Mouse (Mus musculus) myocyte (in vitro differentiated cells): ENCODE results near the gene Brat1.

ENCODE experiments used
- CEBPB ChIP-seq: IDR thresholded peaks from 2 replicates; pipeline ENCODE4 v1.6.1; 2011; ENCODE audit warnings: mild to moderate bottlenecking, moderate library complexity; ENCODE audit not compliant: poor library complexity, insufficient read depth, severe bottlenecking
- E2F4 ChIP-seq: IDR thresholded peaks from one replicate; pipeline ENCODE4 v1.6.1; 2011; ENCODE audit warnings: mild to moderate bottlenecking, control low read depth, moderate library complexity; ENCODE audit not compliant: insufficient read depth
- MYOD1 ChIP-seq, 3 experiments: IDR thresholded peaks; one replicate each; pipeline ENCODE4 v1.6.1; 2011; ENCODE audit warnings: control low read depth in 2 of 3, low read depth in 2 of 3, mild to moderate bottlenecking in 2 of 3, moderate library complexity in 1 of 3; ENCODE audit not compliant: insufficient read length in 2 of 3, control insufficient read depth in 1 of 3
- MYOG ChIP-seq, 3 experiments: IDR thresholded peaks; one replicate each; pipeline ENCODE4 v1.6.1; 2011; ENCODE audit warnings: control low read depth in 2 of 3, low read depth in 2 of 3, mild to moderate bottlenecking in 2 of 3; ENCODE audit not compliant: insufficient read length in 2 of 3, control insufficient read depth in 1 of 3, insufficient read depth in 1 of 3
- POLR2A ChIP-seq: IDR thresholded peaks from one replicate; pipeline ENCODE4 v1.6.1; 2011; ENCODE audit warnings: low read depth, mild to moderate bottlenecking, control low read depth, moderate library complexity; ENCODE audit not compliant: insufficient read length
- POLR2AphosphoS2 ChIP-seq: IDR thresholded peaks from one replicate; pipeline ENCODE4 v1.6.1; 2011; ENCODE audit warnings: low read depth, control low read depth; ENCODE audit not compliant: insufficient read length
- REST ChIP-seq: IDR thresholded peaks from one replicate; pipeline ENCODE4 v1.6.1; 2011; ENCODE audit warnings: mild to moderate bottlenecking, control low read depth, moderate library complexity; ENCODE audit not compliant: insufficient read depth, insufficient read length
- SRF ChIP-seq: IDR thresholded peaks from one replicate; pipeline ENCODE4 v1.6.1; 2011; ENCODE audit warnings: low read depth; ENCODE audit not compliant: control insufficient read depth, insufficient read length
- TCF12 ChIP-seq: IDR thresholded peaks from one replicate; pipeline ENCODE4 v1.6.1; 2011; ENCODE audit warnings: mild to moderate bottlenecking, control low read depth; ENCODE audit not compliant: poor library complexity, insufficient read depth, severe bottlenecking
- TCF3 ChIP-seq: IDR thresholded peaks from one replicate; pipeline ENCODE4 v1.6.1; 2011; ENCODE audit warnings: low read depth, control low read depth; ENCODE audit not compliant: insufficient read length
- USF1 ChIP-seq: IDR thresholded peaks from one replicate; pipeline ENCODE4 v1.6.1; 2011; ENCODE audit warnings: low read depth, mild to moderate bottlenecking, control low read depth, moderate library complexity

GRCm38 (mm10) chr5:140767704-140768141, 62.9 kb downstream of the Brat1 start:
- TF ChIP-seq POLR2A (no peak), TCF12 (no peak), REST (no peak), E2F4 (no peak), USF1 (no peak), TCF3 (no peak), CEBPB (no peak), MYOD1 (IDR thresholded peaks at IDR 0.05; ENCODE audit: control insufficient read depth in 1 of 3, insufficient read length in 2 of 3, low read depth in 2 of 3) (peak in 1 of 3 experiments; percentile 35), SRF (no peak), POLR2AphosphoS2 (no peak), MYOG (IDR thresholded peaks at IDR 0.05; ENCODE audit: control insufficient read depth in 1 of 3, insufficient read depth in 1 of 3, insufficient read length in 2 of 3, low read depth in 2 of 3) (peak in 1 of 3 experiments; percentile 4)
